Mouse (Mus musculus) testis, postnatal 14 days (tissue): Measurements from ENCODE around the gene Cox8a.

Experiments used
- DNase-seq: peaks from one replicate; pipeline ENCODE4 v3.0.0; 2021; ENCODE audit warnings: low spot score

Cox8a gene

GRCm38 (mm10) chr19:7223488-7223887 is 6.1 kb upstream of the Cox8a start:
- DNase-seq = no peak

GRCm38 (mm10) chr19:7222196-7222595 is 4.8 kb upstream of the Cox8a start:
- no peak for DNase-seq

- DNase-seq = no peak
Observed at GRCm38 (mm10) chr19:7218753-7219152, 1.3 kb upstream of the Cox8a start.

GRCm38 (mm10) chr19:7217926-7218267 is 481 bp upstream of the Cox8a start:
- DNase-seq = no peak

- no peak for DNase-seq
Observed at GRCm38 (mm10) chr19:7214484-7214883, 2.9 kb downstream of the Cox8a start.

GRCm38 (mm10) chr19:7213010-7213409 is 4.4 kb downstream of the Cox8a start:
- no peak for DNase-seq

GRCm38 (mm10) chr19:7212216-7212615 is 5.2 kb downstream of the Cox8a start:
- DNase-seq = no peak

- no peak for DNase-seq
Observed at GRCm38 (mm10) chr19:7209907-7210646, 7.3 kb downstream of the Cox8a start.

GRCm38 (mm10) chr19:7205753-7206736 is 11.4 kb downstream of the Cox8a start, which contains the start of gene Otub1:
Otub1 (minus strand) TSS chr19:7206316.
- DNase-seq = peak; percentile 96

GRCm38 (mm10) chr19:7205326-7205725 is 12.1 kb downstream of the Cox8a start:
- no peak for DNase-seq

GRCm38 (mm10) chr19:7204898-7205297 is 12.5 kb downstream of the Cox8a start:
- no peak for DNase-seq

- DNase-seq = no peak
Observed at GRCm38 (mm10) chr19:7200427-7200826, 17.0 kb downstream of the Cox8a start.

GRCm38 (mm10) chr19:7199089-7199488 is 18.3 kb downstream of the Cox8a start:
- no peak for DNase-seq

GRCm38 (mm10) chr19:7197445-7197844 is 20.0 kb downstream of the Cox8a start:
- DNase-seq = no peak

GRCm38 (mm10) chr19:7196741-7197270 is 20.6 kb downstream of the Cox8a start:
- peak; percentile 49 for DNase-seq

GRCm38 (mm10) chr19:7195900-7196728 is 21.3 kb downstream of the Cox8a start:
- DNase-seq = peak; percentile 62

- no peak for DNase-seq
Observed at GRCm38 (mm10) chr19:7192561-7192967, 24.9 kb downstream of the Cox8a start.

- DNase-seq = no peak
Observed at GRCm38 (mm10) chr19:7191639-7192038, 25.8 kb downstream of the Cox8a start.

- DNase-seq = no peak
Observed at GRCm38 (mm10) chr19:7190986-7191385, 26.4 kb downstream of the Cox8a start.

- no peak for DNase-seq
Observed at GRCm38 (mm10) chr19:7189026-7189425, 28.4 kb downstream of the Cox8a start.

GRCm38 (mm10) chr19:7187157-7187556 is 30.3 kb downstream of the Cox8a start:
- no peak for DNase-seq
